Comparison of ENCODE assay signal across 9 mouse cellular contexts in the genomic region with DNA sequence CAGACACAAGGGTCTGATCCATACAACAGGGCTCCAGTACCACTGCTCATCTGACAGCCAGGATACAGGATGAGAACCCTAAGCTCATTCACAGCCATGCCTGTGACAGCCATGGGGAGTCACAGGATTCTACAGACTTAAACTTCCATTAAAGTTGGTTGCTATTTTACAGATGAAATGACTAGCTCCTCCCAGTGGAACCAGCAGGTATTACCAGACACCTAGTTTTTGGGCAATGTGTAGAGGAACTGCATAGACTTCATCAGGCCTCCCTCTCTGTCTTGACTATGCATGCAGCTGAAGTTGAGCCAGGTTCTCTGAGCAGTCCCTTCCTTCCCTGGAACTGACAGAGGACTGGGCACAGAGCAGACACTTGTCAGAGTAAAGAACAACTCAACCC. TPM values are rescaled to one million over a fixed set of nuclear protein-coding genes. Genes with fewer than 3 reads are reported as not detected.
A peak's percentile ranks its signal among the peaks of the same experiment; 100 is the strongest.
DNase-seq lines count a peak whose midpoint lies in the region; ATAC-seq and TF ChIP-seq lines count a peak whose summit lies in the region.
"Had no signal": no experiment of that assay in that cellular context is flagged by ENCODE, and none has a peak within 500 bp of the region (broad histone marks: within the 10 kb centered on the region; RNA-seq: fewer than 3 reads in every experiment).

No protein-coding gene starts in this region.

- no peak for ATAC-seq in kidney, postnatal 0 days (replicated peaks; ENCODE audit: low FRiP score, low read depth)
- peak; percentile 43 for ATAC-seq in CD4-positive, CD25-positive, alpha-beta regulatory T cell, adult 4 months
- no peak for ATAC-seq in intestine, embryonic 15.5 days

- no peaks in the 10 kb centered on the region for H3K4me1 ChIP-seq in kidney, postnatal 0 days (replicated peaks; ENCODE audit: insufficient read depth, low read length)
- H3K4me1 ChIP-seq in intestine, embryonic 15.5 days (replicated peaks): no peaks in the 10 kb centered on the region

- no peak overlapping the region for H3K27ac ChIP-seq in kidney, postnatal 0 days
- no peak overlapping the region for H3K27ac ChIP-seq in intestine, embryonic 15.5 days
- H3K27ac ChIP-seq: hindbrain, embryonic 15.5 days had no signal

- H3K27me3 ChIP-seq in kidney, postnatal 0 days (ENCODE audit: insufficient read depth, low read length): no peaks in the 10 kb centered on the region
- no peaks in the 10 kb centered on the region for H3K27me3 ChIP-seq in intestine, embryonic 15.5 days (replicated peaks)
- H3K27me3 ChIP-seq: hindbrain, embryonic 15.5 days had no signal

- H3K36me3 ChIP-seq in kidney, postnatal 0 days (ENCODE audit: insufficient read depth, low read length): peaks cover 54% of the 10 kb centered on the region
- H3K36me3 ChIP-seq in intestine, embryonic 15.5 days: peaks cover 61% of the 10 kb centered on the region

- H3K9ac ChIP-seq in kidney, postnatal 0 days (ENCODE audit: low read depth, low read length): no peak overlapping the region
- H3K9ac ChIP-seq in intestine, embryonic 15.5 days: no peak overlapping the region
- H3K9ac ChIP-seq: hindbrain, embryonic 15.5 days had no signal

- peak; percentile 46 for DNase-seq in kidney, postnatal 0 days (ENCODE audit: low spot score)
- DNase-seq in kidney, adult 11 months: no peak
- peak; percentile 77 for DNase-seq in R1 (ENCODE audit: low read depth, low spot score)
- peak; percentile 49 for DNase-seq in lung, postnatal 10 days
- DNase-seq in heart, adult 9 months (ENCODE audit: low spot score in 2 of 2): no peak
- no peak for DNase-seq in urinary bladder, postnatal 14 days (ENCODE audit: low spot score)

- no peak overlapping the region for H3K4me3 ChIP-seq in kidney, postnatal 0 days (replicated peaks; ENCODE audit: low read depth, low read length)
- H3K4me3 ChIP-seq in intestine, embryonic 15.5 days (replicated peaks): no peak overlapping the region
- H3K4me3 ChIP-seq: hindbrain, embryonic 15.5 days had no signal

- H3K4me2 ChIP-seq in kidney, postnatal 0 days (ENCODE audit: low read length): no peak overlapping the region
- no peak overlapping the region for H3K4me2 ChIP-seq in intestine, embryonic 15.5 days (replicated peaks)
- H3K4me2 ChIP-seq: hindbrain, embryonic 15.5 days had no signal

- peak; percentile 55 for TF ChIP-seq CTCF in kidney, postnatal 0 days (IDR thresholded peaks at IDR 0.05; ENCODE audit: low read depth)

- H3K9me3 ChIP-seq in kidney, postnatal 0 days (replicated peaks; ENCODE audit: low read length): no peaks in the 10 kb centered on the region
- H3K9me3 ChIP-seq in intestine, embryonic 15.5 days: no peaks in the 10 kb centered on the region
- H3K9me3 ChIP-seq: hindbrain, embryonic 15.5 days had no signal

RNA-seq across cellular contexts. Expression of gene Brd1, which starts 17.7 kb away (rescaled TPM):
- polyA plus RNA-seq in kidney, postnatal 0 days (2015; fragmentation: Nextera tagmentation; extraction: Ambion mirVana): 16.5 and 16.9 TPM in 2 replicates
- 10 to 100 TPM; 19.2 to 19.6 TPM for polyA plus RNA-seq in CD4-positive, CD25-positive, alpha-beta regulatory T cell, adult 4 months (2017; shearing (Covaris generic))
- polyA plus RNA-seq in intestine, embryonic 15.5 days (2015; fragmentation: Nextera tagmentation; extraction: Ambion mirVana): 17.1 and 17.2 TPM in 2 replicates

RNA-seq across cellular contexts. Expression of gene Zbed4, which starts 35.1 kb away (rescaled TPM):
- 11.8 and 13.3 TPM in 2 replicates for polyA plus RNA-seq in kidney, postnatal 0 days (2015; fragmentation: Nextera tagmentation; extraction: Ambion mirVana)
- 1 to 10 TPM; 4.7 to 4.9 TPM for polyA plus RNA-seq in CD4-positive, CD25-positive, alpha-beta regulatory T cell, adult 4 months (2017; shearing (Covaris generic))
- polyA plus RNA-seq in intestine, embryonic 15.5 days (2015; fragmentation: Nextera tagmentation; extraction: Ambion mirVana): 14.0 and 14.7 TPM in 2 replicates

Comparison
In these comparisons a context has a peak if more than half of its experiments do, and no peak if none do; other contexts are left out.
1. DNase-seq: peak in kidney, postnatal 0 days (single experiment), R1 (single experiment) and lung, postnatal 10 days (single experiment); none in kidney, adult 11 months (single experiment), heart, adult 9 months (0 of 2) and urinary bladder, postnatal 14 days (single experiment).